Mouse (Mus musculus): Measurements from ENCODE around the gene Nxt2. TPM values are rescaled to one million over a fixed set of nuclear protein-coding genes. Genes with fewer than 3 reads are reported as not detected.

Gene Nxt2
- 13.7 and 14.4 TPM in 2 replicates for polyA plus RNA-seq (2016; fragmentation: Nextera tagmentation; extraction: Ambion mirVana)

DNA sequence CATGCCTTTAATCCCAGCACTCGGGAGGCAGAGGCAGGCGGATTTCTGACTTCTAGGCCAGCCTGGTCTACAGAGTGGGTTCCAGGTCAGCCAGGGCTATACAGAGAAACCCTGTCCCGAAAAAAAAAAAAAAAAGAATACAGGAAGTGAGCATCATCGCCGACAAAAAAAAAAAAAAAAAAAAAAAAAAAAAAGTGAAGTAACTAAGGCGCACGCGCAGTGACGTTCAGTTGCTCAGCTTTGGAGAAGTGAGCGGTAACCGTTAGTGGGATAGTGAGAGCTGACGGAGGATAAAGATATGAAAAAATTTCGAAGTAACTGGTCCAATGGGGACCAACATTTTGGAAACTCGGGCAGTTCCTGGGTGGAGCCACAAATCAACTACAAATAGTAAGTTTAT is at the start of gene Nxt2:
Gene Nxt2 (plus strand): TSS at position 229 of the 400 bp plus-strand sequence.
- 80% methylated on average over 14 of the region's 14 CpGs for WGBS
- Histone ChIP-seq H3K27me3 (no peaks in the 10 kb centered on the region), H3K27ac (no peak within 1 kb of the TSS), H3K9me3 (replicated peaks) (no peaks in the 10 kb centered on the region), H3K36me3 (no peaks in the 10 kb centered on the region), H3K4me1 (no peaks in the 10 kb centered on the region), H3K9ac (no peak within 1 kb of the TSS), H3K4me3 (peak within 1 kb of the TSS; percentile 47), H3K4me2 (replicated peaks) (peak within 1 kb of the TSS; percentile 42)
- ATAC-seq (ENCODE audit: low FRiP score), result no peak

GRCm38 (mm10) chrX:142176981-142177380 is 49.6 kb upstream of the Nxt2 start:
- no peak overlapping the region for H3K4me2 ChIP-seq (replicated peaks)
- no peak overlapping the region for H3K9ac ChIP-seq
- H3K27me3 ChIP-seq, result peaks cover 15% of the 10 kb centered on the region
- no peaks in the 10 kb centered on the region for H3K36me3 ChIP-seq
- H3K9me3 ChIP-seq (replicated peaks), result no peaks in the 10 kb centered on the region
- H3K4me1 ChIP-seq, result no peaks in the 10 kb centered on the region
- no peak overlapping the region for H3K27ac ChIP-seq
- no peak for ATAC-seq (ENCODE audit: low FRiP score)
- H3K4me3 ChIP-seq, result no peak overlapping the region

- Histone ChIP-seq H3K36me3 (no peaks in the 10 kb centered on the region), H3K27me3 (peaks cover 6% of the 10 kb centered on the region; the same call in 1 of the 2 replicates), H3K4me2 (replicated peaks) (no peak overlapping the region), H3K9ac (no peak overlapping the region), H3K9me3 (replicated peaks) (no peaks in the 10 kb centered on the region), H3K4me1 (no peaks in the 10 kb centered on the region), H3K4me3 (no peak overlapping the region), H3K27ac (no peak overlapping the region)
- WGBS, result 83% methylated on average over 2 of the region's 2 CpGs
- ATAC-seq (ENCODE audit: low FRiP score), result no peak
Measured at GRCm38 (mm10) chrX:142182026-142182425, 44.5 kb upstream of the Nxt2 start.

DNA sequence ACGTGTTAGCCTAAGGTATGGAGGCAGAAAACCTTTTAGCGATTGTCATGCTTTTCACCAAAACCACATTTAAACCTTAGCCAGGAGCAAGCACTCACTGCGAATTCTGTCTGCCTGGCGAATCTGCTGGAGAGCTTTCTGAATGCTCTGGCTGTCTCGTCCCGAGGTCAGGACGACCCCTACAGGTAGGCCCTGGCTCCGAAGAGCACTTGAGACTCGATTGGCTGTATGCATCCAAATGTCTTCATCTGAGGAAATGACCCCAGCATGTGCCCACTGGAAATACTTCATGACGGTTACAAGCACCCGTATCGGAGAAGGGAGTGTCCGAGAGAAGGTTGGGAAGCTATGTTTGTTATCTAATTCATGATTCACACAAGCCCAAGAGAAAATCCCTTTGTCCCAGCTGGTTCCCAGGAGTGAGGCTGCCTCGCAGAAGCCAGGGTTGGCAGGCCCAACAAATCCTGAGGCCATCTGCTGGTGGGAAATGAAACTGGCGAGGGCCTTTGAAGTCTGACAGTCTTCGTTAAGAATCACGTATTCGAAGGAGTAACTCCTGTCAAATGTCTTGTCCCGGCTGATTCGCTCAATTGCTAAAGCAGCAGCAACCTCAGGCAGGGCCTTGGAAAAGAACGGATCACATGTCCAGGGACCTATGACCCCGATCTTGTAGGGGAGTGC is 37.4 kb upstream of the Nxt2 start:
- peak; percentile 75 for ATAC-seq (ENCODE audit: low FRiP score)
- WGBS, result 36% methylated on average over 22 of the region's 22 CpGs
- no peaks in the 10 kb centered on the region for H3K4me1 ChIP-seq

GRCm38 (mm10) chrX:142190355-142190754 is 36.2 kb upstream of the Nxt2 start:
- H3K9me3 ChIP-seq (replicated peaks), result no peaks in the 10 kb centered on the region
- no peak overlapping the region for H3K4me3 ChIP-seq
- no peak overlapping the region for H3K4me2 ChIP-seq (replicated peaks)
- 78% methylated on average over 2 of the region's 2 CpGs for WGBS
- H3K27me3 ChIP-seq, result peaks cover 2% of the 10 kb centered on the region; the same call in 1 of the 2 replicates
- H3K4me1 ChIP-seq, result no peaks in the 10 kb centered on the region
- H3K27ac ChIP-seq, result no peak overlapping the region
- H3K36me3 ChIP-seq, result no peaks in the 10 kb centered on the region
- H3K9ac ChIP-seq, result no peak overlapping the region
- ATAC-seq (ENCODE audit: low FRiP score), result no peak

More for the DNA sequence above, 37.4 kb upstream of the Nxt2 start:
- Histone ChIP-seq H3K36me3 (no peaks in the 10 kb centered on the region), H3K4me2 (replicated peaks) (peak overlapping the region; percentile 26; the same call in 1 of the 2 replicates), H3K27me3 (peaks cover 2% of the 10 kb centered on the region; the same call in 1 of the 2 replicates), H3K9me3 (replicated peaks) (no peaks in the 10 kb centered on the region), H3K4me3 (no peak overlapping the region), H3K9ac (no peak overlapping the region), H3K27ac (no peak overlapping the region)

DNA sequence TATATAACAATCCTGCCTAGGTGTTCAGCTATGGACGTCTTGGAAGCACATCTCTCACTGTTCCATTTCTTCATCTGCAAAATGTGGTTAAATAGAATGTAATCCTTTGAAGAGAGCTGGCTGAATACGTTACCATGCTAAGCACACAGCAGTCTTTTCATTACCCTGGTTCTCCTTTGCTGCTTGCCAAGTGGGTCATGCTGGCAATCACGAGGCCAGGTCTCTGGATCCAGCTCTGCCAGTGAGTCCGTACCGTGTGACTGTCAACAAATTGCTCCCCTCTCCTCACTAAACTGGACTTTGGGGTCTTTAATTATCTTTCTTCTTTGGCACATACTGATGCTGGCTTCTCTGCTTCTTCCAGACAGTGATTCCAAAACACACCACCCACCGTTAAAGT is 32.1 kb upstream of the Nxt2 start:
- no peak for ATAC-seq (ENCODE audit: low FRiP score)
- no peak overlapping the region for H3K4me2 ChIP-seq (replicated peaks)
- no peak overlapping the region for H3K27ac ChIP-seq
- 69% methylated on average over 6 of the region's 6 CpGs for WGBS
- no peaks in the 10 kb centered on the region for H3K4me1 ChIP-seq
- no peaks in the 10 kb centered on the region for H3K9me3 ChIP-seq (replicated peaks)
- H3K9ac ChIP-seq, result no peak overlapping the region
- no peaks in the 10 kb centered on the region for H3K36me3 ChIP-seq
- peaks cover 7% of the 10 kb centered on the region; the same call in 1 of the 2 replicates for H3K27me3 ChIP-seq
- H3K4me3 ChIP-seq, result no peak overlapping the region

DNA sequence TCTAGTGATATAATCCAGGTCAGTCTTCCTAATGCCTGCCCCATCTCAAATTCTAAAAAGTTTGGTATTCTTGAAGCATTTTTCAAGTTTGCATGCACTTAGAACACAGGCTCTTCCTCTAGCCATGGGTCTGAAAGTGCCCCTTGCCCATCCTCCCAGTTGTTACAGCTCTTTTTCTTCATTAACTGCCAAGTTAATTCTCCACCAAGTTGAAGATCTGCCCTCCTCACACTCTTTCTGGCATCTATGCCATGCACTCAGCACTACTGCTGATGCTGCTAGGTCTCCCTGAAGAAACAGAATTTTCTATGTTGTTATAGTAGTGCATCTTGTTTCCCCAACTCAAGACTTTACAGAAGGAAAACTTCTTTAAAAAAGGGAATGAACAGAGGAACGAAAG is 31.0 kb upstream of the Nxt2 start:
- Histone ChIP-seq H3K36me3 (no peaks in the 10 kb centered on the region), H3K4me2 (replicated peaks) (no peak overlapping the region), H3K4me3 (no peak overlapping the region), H3K27me3 (0 out of 2 replicates have a peak, but pooled peaks cover 5% of the 10 kb centered on the region), H3K9me3 (replicated peaks) (no peaks in the 10 kb centered on the region), H3K4me1 (no peaks in the 10 kb centered on the region), H3K9ac (no peak overlapping the region), H3K27ac (no peak overlapping the region)
- no peak for ATAC-seq (ENCODE audit: low FRiP score)
- WGBS, result 72% methylated on average over 1 of the region's 1 CpGs

GRCm38 (mm10) chrX:142196831-142197230 is 29.7 kb upstream of the Nxt2 start, which contains the start of gene Gucy2f:
Gene Gucy2f (minus strand): TSS chrX:142196931.
- Histone ChIP-seq H3K9ac (no peak within 1 kb of the TSS), H3K4me1 (no peaks in the 10 kb centered on the region), H3K4me2 (replicated peaks) (no peak within 1 kb of the TSS), H3K9me3 (replicated peaks) (no peaks in the 10 kb centered on the region), H3K36me3 (no peaks in the 10 kb centered on the region), H3K27me3 (0 out of 2 replicates have a peak, but pooled peaks cover 5% of the 10 kb centered on the region), H3K4me3 (no peak within 1 kb of the TSS), H3K27ac (no peak within 1 kb of the TSS)
- ATAC-seq (ENCODE audit: low FRiP score), result no peak
- 46% methylated on average over 5 of the region's 5 CpGs for WGBS

GRCm38 (mm10) chrX:142200295-142200694 is 26.3 kb upstream of the Nxt2 start:
- Histone ChIP-seq H3K4me2 (replicated peaks) (no peak overlapping the region), H3K36me3 (no peaks in the 10 kb centered on the region), H3K27me3 (0 out of 2 replicates have a peak, but pooled peaks cover 5% of the 10 kb centered on the region), H3K9me3 (replicated peaks) (no peaks in the 10 kb centered on the region), H3K27ac (no peak overlapping the region), H3K4me3 (no peak overlapping the region), H3K9ac (no peak overlapping the region), H3K4me1 (no peaks in the 10 kb centered on the region)
- no peak for ATAC-seq (ENCODE audit: low FRiP score)
- WGBS, result 11% methylated on average over 3 of the region's 3 CpGs

DNA sequence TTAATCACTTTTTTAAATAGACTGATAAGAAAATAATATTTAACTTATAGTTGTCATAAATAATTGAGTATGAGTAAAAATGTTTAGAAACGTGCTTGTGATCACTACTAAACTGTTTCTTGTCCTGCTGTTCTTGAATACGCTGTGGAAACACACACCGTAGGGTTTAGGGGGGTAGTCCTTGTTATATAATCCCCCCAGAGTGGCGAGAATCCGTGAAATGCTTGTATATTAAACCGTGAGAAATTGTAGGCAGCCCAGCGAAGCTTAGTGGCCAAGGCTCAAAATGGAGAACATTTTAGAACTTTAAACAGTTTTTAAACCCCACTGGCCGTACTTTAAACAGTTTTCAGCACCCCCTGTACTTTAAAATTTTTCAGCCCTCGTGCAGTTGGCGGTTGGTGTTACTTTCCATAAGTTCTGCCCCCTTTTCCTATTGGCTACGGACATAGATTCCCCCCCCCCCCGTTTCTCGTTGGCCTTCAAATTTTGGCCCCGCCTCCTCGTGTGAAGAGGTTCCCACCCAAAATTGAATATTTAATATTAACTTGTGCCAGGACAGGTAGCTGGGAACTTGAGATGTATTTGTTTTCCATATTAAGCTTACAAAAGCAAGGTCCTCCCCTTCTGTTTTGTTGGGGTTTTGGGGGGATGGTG is 956 bp downstream of the Nxt2 start:
- no peaks in the 10 kb centered on the region for H3K36me3 ChIP-seq
- H3K27me3 ChIP-seq, result no peaks in the 10 kb centered on the region
- H3K9me3 ChIP-seq (replicated peaks), result no peaks in the 10 kb centered on the region
- 0 out of 2 replicates have a peak overlapping the region, but pooled peaks have one; percentile 55 for H3K9ac ChIP-seq
- H3K4me2 ChIP-seq (replicated peaks), result peak overlapping the region; percentile 42
- 18% methylated on average over 15 of the region's 15 CpGs for WGBS
- peak; percentile 55; the same call in 1 of the 2 replicates for ATAC-seq (ENCODE audit: low FRiP score)
- H3K4me3 ChIP-seq, result peak overlapping the region; percentile 47
- peak overlapping the region; percentile 89; the same call in 1 of the 2 replicates for H3K27ac ChIP-seq
- no peaks in the 10 kb centered on the region for H3K4me1 ChIP-seq

GRCm38 (mm10) chrX:142228055-142228768 is 1.6 kb downstream of the Nxt2 start:
- Histone ChIP-seq H3K4me1 (no peaks in the 10 kb centered on the region), H3K36me3 (no peaks in the 10 kb centered on the region), H3K9ac (peak overlapping the region; percentile 55), H3K4me3 (peak overlapping the region; percentile 47), H3K27ac (peak overlapping the region; percentile 89), H3K9me3 (replicated peaks) (no peaks in the 10 kb centered on the region), H3K4me2 (replicated peaks) (peak overlapping the region; percentile 42), H3K27me3 (no peaks in the 10 kb centered on the region)
- 22% methylated on average over 36 of the region's 42 CpGs for WGBS
- peak; percentile 99 for ATAC-seq (ENCODE audit: low FRiP score)

DNA sequence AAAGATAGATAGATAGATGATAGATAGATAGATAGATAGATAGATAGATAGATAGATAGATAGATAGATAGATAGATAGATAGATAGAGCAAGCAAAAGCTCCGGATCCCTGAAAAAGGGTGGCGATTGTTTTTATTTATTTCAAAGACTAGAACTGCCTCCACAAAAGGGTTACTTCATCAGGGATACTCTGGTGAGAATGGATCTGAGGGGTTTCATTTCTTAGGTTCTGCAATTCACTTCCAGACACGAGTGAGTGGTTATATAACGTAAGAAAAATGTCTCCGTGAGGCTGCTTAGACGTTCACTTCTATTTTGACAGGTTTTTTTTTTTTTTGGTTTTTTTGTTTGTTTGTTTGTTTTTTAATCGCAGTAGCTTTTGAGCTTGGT is 2.2 kb downstream of the Nxt2 start:
- no peak overlapping the region for H3K9ac ChIP-seq

More for the DNA sequence above, 2.2 kb downstream of the Nxt2 start:
- no peaks in the 10 kb centered on the region for H3K27me3 ChIP-seq
- H3K4me1 ChIP-seq, result no peaks in the 10 kb centered on the region
- WGBS, result 45% methylated on average over 7 of the region's 7 CpGs
- H3K36me3 ChIP-seq, result no peaks in the 10 kb centered on the region
- no peaks in the 10 kb centered on the region for H3K9me3 ChIP-seq (replicated peaks)
- no peak overlapping the region for H3K27ac ChIP-seq
- H3K4me2 ChIP-seq (replicated peaks), result peak overlapping the region; percentile 42
- peak overlapping the region; percentile 47 for H3K4me3 ChIP-seq
- peak; percentile 60 for ATAC-seq (ENCODE audit: low FRiP score)
